Mouse (Mus musculus) ovary, adult 18-20 months (tissue): ENCODE measurements at regions not wholly inside any gene's neighbourhood (a gene's known extent, or its start where the extent isn't known, plus 50 kb on each side); places are given as distances from the start of the nearest gene placed in this dataset.

Experiments
- DNase-seq: peaks from one replicate; pipeline ENCODE4 v3.0.0; 2022; ENCODE audit warnings: low spot score, mixed read lengths

- no peak for DNase-seq
Observed at GRCm38 (mm10) chr12:54385401-54385800, 181.7 kb upstream of the Egln3 start.

- DNase-seq: no peak
Observed at GRCm38 (mm10) chr12:54384116-54384515, 180.5 kb upstream of the Egln3 start.

- DNase-seq: no peak
Observed at GRCm38 (mm10) chr12:54382965-54383364, 179.3 kb upstream of the Egln3 start.

GRCm38 (mm10) chr12:54382061-54382460, 178.4 kb upstream of the Egln3 start:
- no peak for DNase-seq

- no peak for DNase-seq
Observed at GRCm38 (mm10) chr12:54380322-54380721, 176.7 kb upstream of the Egln3 start.

GRCm38 (mm10) chr12:54378576-54378975, 174.9 kb upstream of the Egln3 start:
- DNase-seq: no peak

GRCm38 (mm10) chr12:54374060-54374459, 170.4 kb upstream of the Egln3 start:
- no peak for DNase-seq

- no peak for DNase-seq
Observed at GRCm38 (mm10) chr12:54369217-54369616, 165.6 kb upstream of the Egln3 start.

- DNase-seq: no peak
Observed at GRCm38 (mm10) chr12:54364381-54365095, 160.9 kb upstream of the Egln3 start.

GRCm38 (mm10) chr12:54361762-54362161, 158.1 kb upstream of the Egln3 start:
- DNase-seq: no peak

- DNase-seq: no peak
Observed at GRCm38 (mm10) chr12:54354187-54354586, 150.5 kb upstream of the Egln3 start.

GRCm38 (mm10) chr12:54353694-54354093, 150.0 kb upstream of the Egln3 start:
- DNase-seq: no peak

GRCm38 (mm10) chr12:54352963-54353606, 149.4 kb upstream of the Egln3 start:
- no peak for DNase-seq

- no peak for DNase-seq
Observed at GRCm38 (mm10) chr12:54350293-54350692, 146.6 kb upstream of the Egln3 start.

GRCm38 (mm10) chr12:54349403-54349802, 145.7 kb upstream of the Egln3 start:
- no peak for DNase-seq

GRCm38 (mm10) chr12:54343493-54343892, 139.8 kb upstream of the Egln3 start:
- DNase-seq: no peak

GRCm38 (mm10) chr12:54335509-54335908, 131.8 kb upstream of the Egln3 start:
- DNase-seq: no peak

- DNase-seq: no peak
Observed at GRCm38 (mm10) chr12:54334491-54335132, 131.0 kb upstream of the Egln3 start.

GRCm38 (mm10) chr12:54333632-54334321, 130.1 kb upstream of the Egln3 start:
- DNase-seq: no peak

- no peak for DNase-seq
Observed at GRCm38 (mm10) chr12:54327483-54327882, 123.8 kb upstream of the Egln3 start.

GRCm38 (mm10) chr12:54326571-54326970, 122.9 kb upstream of the Egln3 start:
- DNase-seq: no peak

- no peak for DNase-seq
Observed at GRCm38 (mm10) chr12:54320533-54320932, 116.9 kb upstream of the Egln3 start.
